Mouse (Mus musculus): ENCODE data around the gene Eif2s1. TPM values are rescaled to one million over a fixed set of nuclear protein-coding genes. Genes with fewer than 3 reads are reported as not detected.

The Eif2s1 gene
- polyA plus RNA-seq, 2 experiments, result 49.6 to 198 TPM

- Histone ChIP-seq H3K27me3 (ENCODE audit: control insufficient read depth, insufficient read depth, low read length) (no peaks in the 10 kb centered on the region), H3K4me2 (ENCODE audit: low read depth) (no peak overlapping the region), H3K36me3 (replicated peaks; ENCODE audit: control insufficient read depth, insufficient read depth, low read depth) (peaks cover 64% of the 10 kb centered on the region), H3K9me3 (ENCODE audit: control insufficient read depth, low read length) (no peaks in the 10 kb centered on the region), H3K4me3 (ENCODE audit: insufficient read depth in 1 of 2, low read depth in 2 of 2, low read length in 2 of 2) (no peak overlapping the region), H3K4me1 (replicated peaks; ENCODE audit: control insufficient read depth in 2 of 2, insufficient read depth in 2 of 2, low read length in 1 of 2) (no peaks in the 10 kb centered on the region), H3K27ac (no peak overlapping the region), H3K9ac (replicated peaks) (no peak overlapping the region)
- ATAC-seq (ENCODE audit: insufficient read depth), result no peak
- WGBS (ENCODE audit: insufficient replicate concordance), result 87% methylated on average over 3 of the region's 3 CpGs
- no peak for TF ChIP-seq EP300 (IDR thresholded peaks at IDR 0.05; ENCODE audit: low read depth)
- TF ChIP-seq CTCF (IDR thresholded peaks at IDR 0.05; ENCODE audit: low read depth), result 0 out of 2 replicates have a peak, but pooled peaks have one; percentile 9
- no peak for DNase-seq (ENCODE audit: low read depth in 3 of 3, low spot score in 3 of 3)
These were observed 13.0 kb downstream of the Eif2s1 start for GRCm38 (mm10) chr12:78874581-78874980.

- no peaks in the 10 kb centered on the region for H3K27me3 ChIP-seq (ENCODE audit: control insufficient read depth, insufficient read depth, low read length)
- WGBS (ENCODE audit: insufficient replicate concordance), result 46% methylated on average over 1 of the region's 1 CpGs
- no peak overlapping the region for H3K27ac ChIP-seq
- H3K9ac ChIP-seq (replicated peaks), result no peak overlapping the region
- no peaks in the 10 kb centered on the region for H3K9me3 ChIP-seq (ENCODE audit: control insufficient read depth, low read length)
- ATAC-seq (ENCODE audit: insufficient read depth) (no peak), DNase-seq (ENCODE audit: low read depth in 3 of 3, low spot score in 3 of 3) (no peak)
- no peak for TF ChIP-seq CTCF (IDR thresholded peaks at IDR 0.05; ENCODE audit: low read depth)
- no peak for TF ChIP-seq EP300 (IDR thresholded peaks at IDR 0.05; ENCODE audit: low read depth)
- H3K4me3 ChIP-seq (ENCODE audit: insufficient read depth in 1 of 2, low read depth in 2 of 2, low read length in 2 of 2), result no peak overlapping the region
- peaks cover 95% of the 10 kb centered on the region for H3K36me3 ChIP-seq (replicated peaks; ENCODE audit: control insufficient read depth, insufficient read depth, low read depth)
- H3K4me2 ChIP-seq (ENCODE audit: low read depth), result no peak overlapping the region
- H3K4me1 ChIP-seq (replicated peaks; ENCODE audit: control insufficient read depth in 2 of 2, insufficient read depth in 2 of 2, low read length in 1 of 2), result no peaks in the 10 kb centered on the region; a peak in 1 of 4 replicates
These were observed 28.4 kb downstream of the Eif2s1 start for GRCm38 (mm10) chr12:78890062-78890461.

GRCm38 (mm10) chr12:78891149-78891548, 29.5 kb downstream of the Eif2s1 start:
- Histone ChIP-seq H3K27me3 (ENCODE audit: control insufficient read depth, insufficient read depth, low read length) (no peaks in the 10 kb centered on the region), H3K4me2 (ENCODE audit: low read depth) (no peak overlapping the region), H3K4me3 (ENCODE audit: insufficient read depth in 1 of 2, low read depth in 2 of 2, low read length in 2 of 2) (no peak overlapping the region), H3K4me1 (replicated peaks; ENCODE audit: control insufficient read depth in 2 of 2, insufficient read depth in 2 of 2, low read length in 1 of 2) (peaks cover 0 to under 1% of the 10 kb centered on the region in 2 experiments; a peak in 2 of 4 replicates), H3K27ac (no peak overlapping the region), H3K36me3 (replicated peaks; ENCODE audit: control insufficient read depth, insufficient read depth, low read depth) (peaks cover 97% of the 10 kb centered on the region), H3K9ac (replicated peaks) (no peak overlapping the region), H3K9me3 (ENCODE audit: control insufficient read depth, low read length) (no peaks in the 10 kb centered on the region)
- no peak for DNase-seq (ENCODE audit: low read depth in 3 of 3, low spot score in 3 of 3)
- no peak for TF ChIP-seq CTCF (IDR thresholded peaks at IDR 0.05; ENCODE audit: low read depth)
- no peak for TF ChIP-seq EP300 (IDR thresholded peaks at IDR 0.05; ENCODE audit: low read depth)
- no peak for ATAC-seq (ENCODE audit: insufficient read depth)
- 63% methylated on average over 2 of the region's 2 CpGs for WGBS (ENCODE audit: insufficient replicate concordance)

- 78% methylated on average over 1 of the region's 1 CpGs for WGBS (ENCODE audit: insufficient replicate concordance)
- TF ChIP-seq EP300 (IDR thresholded peaks at IDR 0.05; ENCODE audit: low read depth), result no peak
- TF ChIP-seq CTCF (IDR thresholded peaks at IDR 0.05; ENCODE audit: low read depth), result no peak
- H3K27me3 ChIP-seq (ENCODE audit: control insufficient read depth, insufficient read depth, low read length), result no peaks in the 10 kb centered on the region
- H3K4me2 ChIP-seq (ENCODE audit: low read depth), result no peak overlapping the region
- DNase-seq (ENCODE audit: low read depth in 3 of 3, low spot score in 3 of 3), result no peak
- no peaks in the 10 kb centered on the region for H3K9me3 ChIP-seq (ENCODE audit: control insufficient read depth, low read length)
- H3K4me3 ChIP-seq (ENCODE audit: insufficient read depth in 1 of 2, low read depth in 2 of 2, low read length in 2 of 2), result no peak overlapping the region
- H3K36me3 ChIP-seq (replicated peaks; ENCODE audit: control insufficient read depth, insufficient read depth, low read depth), result peaks cover 73% of the 10 kb centered on the region
- ATAC-seq (ENCODE audit: insufficient read depth), result no peak
- peaks cover 0 to 2% of the 10 kb centered on the region in 2 experiments; a peak in 1 of 4 replicates for H3K4me1 ChIP-seq (replicated peaks; ENCODE audit: control insufficient read depth in 2 of 2, insufficient read depth in 2 of 2, low read length in 1 of 2)
- H3K9ac ChIP-seq (replicated peaks), result no peak overlapping the region
- H3K27ac ChIP-seq, result no peak overlapping the region
These were observed 36.2 kb downstream of the Eif2s1 start for GRCm38 (mm10) chr12:78897861-78898260.

- no peak for TF ChIP-seq CTCF (IDR thresholded peaks at IDR 0.05; ENCODE audit: low read depth)
- TF ChIP-seq EP300 (IDR thresholded peaks at IDR 0.05; ENCODE audit: low read depth), result no peak
- Histone ChIP-seq H3K4me3 (ENCODE audit: insufficient read depth in 1 of 2, low read depth in 2 of 2, low read length in 2 of 2) (no peak overlapping the region), H3K9ac (replicated peaks) (no peak overlapping the region), H3K27me3 (ENCODE audit: control insufficient read depth, insufficient read depth, low read length) (no peaks in the 10 kb centered on the region), H3K4me2 (ENCODE audit: low read depth) (no peak overlapping the region), H3K36me3 (replicated peaks; ENCODE audit: control insufficient read depth, insufficient read depth, low read depth) (peaks cover 47% of the 10 kb centered on the region), H3K4me1 (replicated peaks; ENCODE audit: control insufficient read depth in 2 of 2, insufficient read depth in 2 of 2, low read length in 1 of 2) (peaks cover 6 to 7% of the 10 kb centered on the region in 2 experiments; a peak in 3 of 4 replicates), H3K9me3 (ENCODE audit: control insufficient read depth, low read length) (no peaks in the 10 kb centered on the region), H3K27ac (no peak overlapping the region)
- no peak for DNase-seq (ENCODE audit: low read depth in 3 of 3, low spot score in 3 of 3)
- ATAC-seq (ENCODE audit: insufficient read depth), result no peak
- WGBS (ENCODE audit: insufficient replicate concordance), result 72% methylated on average over 5 of the region's 5 CpGs
These were observed 39.8 kb downstream of the Eif2s1 start for GRCm38 (mm10) chr12:78901467-78901866.
